In genomic region chr3:26331177-26332061, GRCm38 (mm10) we compare ENCODE assay signal across 8 mouse cellular contexts. TPM values are rescaled to one million over a fixed set of nuclear protein-coding genes. Genes with fewer than 3 reads are reported as not detected.
DNase-seq lines count a peak whose midpoint lies in the region; ATAC-seq lines count a peak whose summit lies in the region.

No protein-coding gene starts in this region.

- no peaks in the 10 kb centered on the region for H3K36me3 ChIP-seq in hindbrain, embryonic 13.5 days
- H3K36me3 ChIP-seq in limb, embryonic 11.5 days (ENCODE audit: control insufficient read depth, insufficient read depth, low read length), result no peaks in the 10 kb centered on the region

- H3K4me3 ChIP-seq in hindbrain, embryonic 13.5 days, result peak overlapping the region; percentile 71
- H3K4me3 ChIP-seq in limb, embryonic 11.5 days (ENCODE audit: low read depth, low read length), result peak overlapping the region; percentile 55

- peaks cover 24% of the 10 kb centered on the region for H3K4me1 ChIP-seq in hindbrain, embryonic 13.5 days (replicated peaks)
- H3K4me1 ChIP-seq in limb, embryonic 11.5 days (ENCODE audit: control insufficient read depth, insufficient read depth, low read length), result no peaks in the 10 kb centered on the region

- H3K27me3 ChIP-seq in hindbrain, embryonic 13.5 days, result peaks cover 18% of the 10 kb centered on the region; the same call in 1 of the 2 replicates
- H3K27me3 ChIP-seq in limb, embryonic 11.5 days (ENCODE audit: control insufficient read depth, insufficient read depth, low read length), result peaks cover 21% of the 10 kb centered on the region

- H3K9me3 ChIP-seq in hindbrain, embryonic 13.5 days, result no peaks in the 10 kb centered on the region
- H3K9me3 ChIP-seq in limb, embryonic 11.5 days (ENCODE audit: control insufficient read depth, low read length), result no peaks in the 10 kb centered on the region

- peak overlapping the region; percentile 89 for H3K9ac ChIP-seq in hindbrain, embryonic 13.5 days
- peak overlapping the region; percentile 40; the same call in 1 of the 2 replicates for H3K9ac ChIP-seq in limb, embryonic 11.5 days (ENCODE audit: low read length)

- WGBS in hindbrain, embryonic 13.5 days, result under 1% methylated on average over 59 of the region's 60 CpGs
- WGBS in limb, embryonic 11.5 days, result under 1% methylated on average over 59 of the region's 60 CpGs

- peak; percentile 85 for ATAC-seq in hindbrain, embryonic 13.5 days (ENCODE audit: low FRiP score)
- peak; percentile 70; the same call in 1 of the 2 replicates for ATAC-seq in limb, embryonic 11.5 days (ENCODE audit: insufficient number of reproducible peaks, low FRiP score, low TSS enrichment, low read depth)

- peak overlapping the region; percentile 90 for H3K27ac ChIP-seq in hindbrain, embryonic 13.5 days
- no peak overlapping the region for H3K27ac ChIP-seq in limb, embryonic 11.5 days (replicated peaks; ENCODE audit: low read depth, low read length)

- H3K4me2 ChIP-seq in hindbrain, embryonic 13.5 days, result peak overlapping the region; percentile 88
- peak overlapping the region; percentile 96 for H3K4me2 ChIP-seq in limb, embryonic 11.5 days (ENCODE audit: low read depth, severe bottlenecking)

- peak; percentile 20 for DNase-seq in adrenal gland, postnatal 10 days
- DNase-seq in adrenal gland, adult (ENCODE audit: inconsistent age in 2 of 2, low spot score in 1 of 2), result no peak
- peak; percentile 18 to 59 for DNase-seq in urinary bladder, postnatal 4 days (ENCODE audit: low spot score in 2 of 2)
- no peak for DNase-seq in urinary bladder, postnatal 25 days (ENCODE audit: low spot score)
- DNase-seq in limb, embryonic 11.5 days (ENCODE audit: low spot score), result peak; percentile 71
- peak; percentile 75 for DNase-seq in retina, embryonic 14.5 days (ENCODE audit: low spot score)
- no peak for DNase-seq in urinary bladder, adult 18-20 months (ENCODE audit: low spot score in 2 of 2)

RNA-seq across cellular contexts. Expression of gene Nlgn1, which starts 0.8 kb away (rescaled TPM):
- 1 to 10 TPM; 1.3 to 1.9 TPM for total RNA-seq in adrenal gland, postnatal 10 days (2021)
- 19.1 and 20.3 TPM in 2 replicates for polyA plus RNA-seq in hindbrain, embryonic 13.5 days (2015; fragmentation: Nextera tagmentation; extraction: Ambion mirVana)
- polyA plus RNA-seq in limb, embryonic 11.5 days (2014; fragmentation: Nextera tagmentation; extraction: Ambion mirVana), result 0.44 and 0.48 TPM in 2 replicates

Comparison
In these comparisons a context has a peak if more than half of its experiments do, and no peak if none do; other contexts are left out.
1. DNase-seq: peak in adrenal gland, postnatal 10 days (single experiment), urinary bladder, postnatal 4 days (2 of 2), limb, embryonic 11.5 days (single experiment) and retina, embryonic 14.5 days (single experiment); none in adrenal gland, adult (0 of 2), urinary bladder, postnatal 25 days (single experiment) and urinary bladder, adult 18-20 months (0 of 2).
2. RNA of gene Nlgn1, which starts 0.8 kb away (polyA plus RNA-seq): 19.1 to 20.3 TPM in hindbrain, embryonic 13.5 days; 0.44 to 0.48 TPM in limb, embryonic 11.5 days; every median in the first group is over 10 times any median in the second.